Mouse (Mus musculus): Measurements from ENCODE around the gene Cldn10.
"Not testable (repeated sequence)": the region's sequence is repeated elsewhere in the genome, so short reads cannot be mapped to it uniquely, and the experiment has no call there.

Gene Cldn10

DNA sequence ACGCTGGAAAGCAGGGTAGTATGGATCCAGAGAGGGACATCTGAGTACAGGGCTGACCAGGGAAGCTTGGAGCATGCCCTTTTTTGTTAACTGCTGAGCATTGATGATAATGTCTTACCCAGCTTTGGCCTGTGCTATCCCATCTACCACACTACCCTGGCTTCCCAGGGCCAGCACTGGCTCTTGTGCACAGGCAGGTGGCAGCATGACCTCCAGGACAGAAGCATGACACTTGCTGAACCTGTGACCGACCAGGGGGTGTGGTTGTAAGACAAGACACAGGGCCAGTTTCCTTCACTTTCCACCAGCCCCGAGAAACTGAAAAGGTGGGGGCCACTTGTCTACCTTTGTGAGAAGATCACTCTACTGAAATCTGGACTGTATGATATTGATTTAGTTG lies 5.5 kb upstream of the Cldn10 start:
- DNase-seq (ENCODE audit: low read depth, low spot score) = peak; percentile 64

DNA sequence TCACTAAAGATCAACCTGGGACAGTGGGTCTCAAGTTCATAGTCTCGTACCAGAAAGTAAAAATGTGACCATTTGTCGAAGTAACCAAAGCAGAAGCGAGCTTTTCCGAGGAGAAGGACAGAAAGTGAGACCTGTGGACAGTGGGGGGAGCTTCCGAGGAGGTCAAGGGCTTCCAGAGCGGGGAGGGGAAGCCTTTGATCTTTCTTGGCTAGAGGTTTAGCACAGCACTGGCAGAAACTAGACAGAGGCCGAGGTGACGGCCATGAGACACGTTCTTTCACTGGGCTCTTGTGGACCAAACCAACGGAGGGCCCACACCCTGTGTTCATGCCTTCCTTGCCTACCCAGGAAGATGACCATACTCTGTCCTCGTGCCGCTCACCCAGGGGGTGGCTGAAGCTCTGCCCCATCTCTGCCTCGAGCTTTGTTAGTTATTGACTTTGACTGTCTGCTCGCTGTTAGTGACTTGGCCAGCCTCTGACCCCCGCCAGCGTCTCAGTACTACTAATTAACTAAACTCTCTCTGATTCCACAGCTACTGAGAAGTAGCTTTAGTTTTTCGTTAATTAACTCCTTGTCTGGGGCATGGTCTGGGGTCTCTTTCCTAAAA lies 4.3 kb upstream of the Cldn10 start:
- DNase-seq (ENCODE audit: low read depth, low spot score) = no peak

DNA sequence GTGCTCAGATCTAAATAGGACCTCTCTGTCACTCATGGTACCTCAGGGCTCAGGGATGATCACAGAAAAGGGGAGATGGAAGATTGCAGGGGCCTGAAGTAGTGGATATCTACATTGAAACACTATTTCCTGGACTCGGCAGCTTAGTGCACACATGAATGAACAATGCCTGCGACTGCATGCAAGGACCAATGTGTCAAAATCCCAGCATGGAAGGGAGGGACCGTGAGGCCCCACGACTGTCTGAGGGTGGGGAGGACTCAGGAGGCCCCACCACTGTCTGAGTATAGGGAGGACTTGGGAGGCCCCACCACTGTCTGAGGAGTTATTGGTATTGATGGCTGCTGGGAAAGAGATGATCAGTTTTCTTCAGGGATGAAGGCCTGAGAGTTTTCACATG lies 2.5 kb downstream of the Cldn10 start:
- DNase-seq (ENCODE audit: low read depth, low spot score) = no peak

DNA sequence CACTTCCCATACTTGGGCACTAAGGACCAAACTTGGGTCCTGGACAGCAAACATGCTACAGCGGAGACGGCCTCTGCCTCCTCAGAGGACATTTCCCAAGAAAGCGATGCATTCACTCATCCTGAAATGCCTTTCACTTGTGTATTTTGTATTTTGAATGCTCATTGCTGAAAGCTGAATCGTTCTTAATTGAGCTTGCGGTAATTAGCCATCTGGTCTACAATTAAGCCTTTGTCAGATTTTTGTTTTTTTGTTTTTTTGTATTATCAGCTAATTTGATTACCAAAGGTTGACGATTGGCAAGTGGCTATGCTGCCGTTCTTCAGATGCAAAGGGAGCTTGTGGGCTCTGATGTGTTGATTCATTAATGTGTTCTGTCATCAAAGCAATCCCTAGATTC lies 5.2 kb downstream of the Cldn10 start:
- DNase-seq (ENCODE audit: low read depth, low spot score) = no peak

DNA sequence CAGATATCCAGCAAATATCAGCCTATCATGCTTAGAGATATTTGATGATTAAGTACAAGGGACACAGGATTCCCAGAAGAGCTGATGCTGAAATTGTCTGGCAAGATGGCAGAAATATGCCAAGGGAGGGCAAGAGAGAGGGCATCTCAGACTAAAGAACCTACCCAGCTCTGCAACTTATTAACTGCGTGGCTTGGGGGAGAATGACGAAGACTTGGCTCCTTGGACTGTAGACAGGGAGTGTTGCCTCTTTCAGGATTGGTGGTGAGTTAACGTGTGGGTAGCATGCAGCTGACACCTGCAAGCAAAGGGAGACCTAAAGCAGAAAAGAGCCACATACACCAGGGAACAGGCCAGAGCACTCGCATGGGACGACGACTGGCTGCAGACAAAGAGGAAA lies 5.7 kb downstream of the Cldn10 start:
- DNase-seq (ENCODE audit: low read depth, low spot score) = no peak

DNA sequence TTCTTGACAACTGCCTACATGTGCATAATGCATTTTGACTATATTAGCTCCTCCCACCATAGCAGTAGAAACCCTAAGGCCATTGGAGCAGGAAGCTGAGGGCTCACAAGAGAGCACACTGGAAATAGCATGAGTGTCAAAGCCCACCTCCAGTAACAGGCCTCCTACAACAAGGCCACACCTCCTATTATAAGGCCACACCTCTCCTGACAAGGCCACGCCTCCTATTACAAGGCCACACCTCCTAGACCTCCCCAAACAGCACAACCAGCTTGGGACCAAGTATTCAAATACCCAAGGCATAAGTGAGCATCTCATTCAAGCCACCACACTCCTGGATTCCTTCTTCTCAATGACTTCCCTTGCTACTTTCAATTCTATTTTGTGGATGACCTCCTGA lies 6.5 kb downstream of the Cldn10 start:
- DNase-seq (ENCODE audit: low read depth, low spot score) = peak; percentile 62

DNA sequence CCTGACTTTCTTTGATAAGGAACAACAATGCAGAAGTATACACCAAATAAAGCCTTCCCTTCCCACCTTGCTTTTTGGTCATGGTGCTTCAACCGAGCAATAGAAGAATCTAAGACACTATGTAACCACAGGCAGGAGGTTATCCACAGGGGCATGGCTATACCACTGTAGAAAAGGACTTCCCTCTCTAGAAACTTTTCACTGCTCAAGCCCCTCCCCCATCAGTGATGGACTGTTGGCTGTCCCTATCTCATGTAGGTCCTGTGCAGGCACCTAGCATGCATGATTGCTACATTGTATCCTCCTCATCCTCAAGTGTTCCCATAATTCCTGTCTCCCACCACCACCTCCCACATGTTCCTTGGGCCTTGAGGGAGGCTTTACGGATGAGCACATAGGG lies 7.2 kb downstream of the Cldn10 start:
- no peak for DNase-seq (ENCODE audit: low read depth, low spot score)

DNA sequence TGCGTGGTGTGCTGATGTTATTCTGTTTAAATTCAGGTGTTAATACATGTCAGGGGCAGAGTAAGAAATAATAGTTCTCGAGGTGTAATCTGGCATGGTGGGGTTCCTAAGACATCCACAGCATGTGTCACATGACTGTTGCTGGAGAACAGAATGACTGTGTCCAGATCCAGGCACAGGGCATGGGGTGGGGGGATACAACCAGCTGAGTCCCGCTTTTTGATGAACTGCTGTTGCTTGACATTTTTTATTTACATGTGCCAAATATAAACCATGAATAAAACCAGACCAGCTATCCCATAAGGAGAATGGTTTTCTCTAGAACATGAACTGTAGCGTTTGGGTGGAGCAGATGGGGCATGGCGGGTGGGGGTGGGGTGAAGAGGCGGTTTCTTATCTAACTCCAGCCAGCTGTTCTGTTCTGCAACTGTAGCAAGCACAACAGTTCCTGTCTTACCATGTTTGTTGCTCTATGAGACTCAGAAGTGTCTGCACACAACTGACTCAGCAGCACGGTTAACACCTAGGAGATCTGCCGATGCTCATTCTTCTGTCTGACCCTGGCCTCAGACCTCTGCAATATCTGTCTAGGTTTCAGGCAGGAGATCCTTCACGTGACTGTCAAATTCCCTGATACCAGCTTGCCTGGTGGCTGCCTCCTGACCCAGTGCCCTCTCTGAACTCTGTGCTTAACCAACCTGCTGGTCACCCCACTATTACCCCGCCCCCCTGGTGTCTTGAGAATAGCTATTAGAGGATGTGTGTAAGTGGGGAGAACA lies 8.4 kb downstream of the Cldn10 start:
- no peak for DNase-seq (ENCODE audit: low read depth, low spot score)

DNA sequence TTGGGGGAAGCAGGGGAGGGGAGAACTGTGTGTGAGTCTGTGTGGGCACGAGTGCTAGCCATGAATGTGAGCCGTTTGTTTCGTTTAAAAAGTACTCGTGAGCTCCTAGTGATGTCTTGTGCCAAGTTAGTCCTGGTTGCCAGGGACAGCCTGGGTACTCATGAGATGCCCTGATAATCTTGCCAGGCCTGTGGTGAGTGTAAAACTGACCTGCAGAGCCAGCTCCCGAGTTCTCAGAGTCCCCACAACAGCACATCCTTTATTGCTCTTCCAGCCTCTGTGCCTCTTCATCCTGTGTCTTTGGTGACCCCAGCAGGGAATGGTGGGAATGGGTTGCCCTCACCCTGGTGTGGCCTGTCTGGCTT lies 9.0 kb downstream of the Cldn10 start:
- DNase-seq (ENCODE audit: low read depth, low spot score) = no peak

DNA sequence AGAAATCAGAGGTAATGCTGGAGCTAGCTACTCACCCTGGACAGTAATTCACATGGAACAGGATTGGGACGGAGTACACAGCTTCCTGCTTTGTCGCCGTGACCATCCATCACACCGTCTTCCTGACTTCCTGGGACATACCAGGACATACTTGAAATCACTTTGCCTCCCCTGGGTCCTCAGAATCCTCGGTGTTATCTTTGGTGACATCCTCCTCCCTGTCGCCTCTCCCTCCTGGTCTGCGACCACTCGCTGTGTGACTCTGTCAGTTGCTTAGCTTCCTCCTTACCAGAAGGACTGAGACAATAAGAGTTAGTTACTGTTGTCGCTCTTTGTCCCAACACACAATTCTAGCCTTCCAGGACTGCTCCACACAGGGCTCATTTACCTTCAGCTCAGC lies 9.6 kb downstream of the Cldn10 start:
- no peak for DNase-seq (ENCODE audit: low read depth, low spot score)

DNA sequence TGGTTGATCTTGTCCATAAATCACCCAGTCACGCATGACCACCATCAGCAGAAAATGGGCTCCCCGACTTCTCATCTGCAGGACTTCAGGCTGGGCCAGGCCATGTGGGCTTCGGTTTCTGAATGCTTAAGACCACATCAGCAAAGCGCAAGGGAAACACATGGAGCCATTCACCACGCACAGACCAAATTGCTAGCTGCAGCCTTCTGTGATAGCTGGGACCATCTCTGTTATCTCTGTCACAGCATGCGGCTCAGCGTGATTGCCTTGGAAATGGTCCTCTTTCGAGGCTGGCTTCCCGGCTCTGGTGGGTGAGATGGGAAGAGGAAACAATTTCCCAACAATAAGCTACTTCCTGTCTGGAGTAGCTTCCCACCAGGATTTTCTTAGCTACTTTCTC lies 12.2 kb downstream of the Cldn10 start:
- no peak for DNase-seq (ENCODE audit: low read depth, low spot score)

DNA sequence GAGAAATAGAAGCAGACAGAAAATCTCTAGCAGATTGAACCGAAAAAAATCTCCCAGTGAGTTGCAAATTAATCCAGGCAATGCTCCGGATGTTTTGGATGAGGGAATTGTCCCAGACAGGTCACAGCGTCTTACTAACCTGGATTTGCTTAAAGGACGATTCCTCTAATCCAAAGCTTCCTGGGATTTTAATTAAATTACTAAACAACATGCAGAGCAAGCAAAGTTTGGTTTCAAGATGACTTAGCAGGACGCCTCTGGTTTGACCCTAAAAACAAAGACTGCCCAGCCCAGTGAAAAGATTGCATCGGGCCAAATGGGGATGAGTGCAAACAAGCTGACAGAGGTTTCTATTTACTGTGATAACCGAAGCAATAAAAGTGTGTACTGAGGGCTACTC lies 16.2 kb downstream of the Cldn10 start:
- no peak for DNase-seq (ENCODE audit: low read depth, low spot score)

DNA sequence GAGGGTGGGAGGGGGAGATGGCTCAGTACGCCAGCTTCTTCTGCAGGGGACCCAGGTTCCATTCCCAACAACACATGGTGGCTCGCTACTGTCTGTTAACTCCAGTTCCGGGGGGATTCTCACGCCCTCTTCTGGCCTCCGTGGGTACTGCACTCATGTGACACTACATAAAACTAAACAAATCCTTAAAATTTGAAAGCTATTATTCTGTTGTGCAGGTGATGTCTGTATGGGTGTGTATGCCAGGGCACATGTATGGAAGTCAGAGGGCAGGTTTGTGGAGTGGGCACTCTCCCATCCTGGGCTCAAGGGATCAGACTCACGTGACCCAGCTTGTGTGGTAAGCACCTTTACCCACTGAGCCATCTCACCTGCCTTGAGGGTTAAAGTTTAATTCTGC lies 16.6 kb downstream of the Cldn10 start:
- peak; percentile 83 for DNase-seq (ENCODE audit: low read depth, low spot score)

DNA sequence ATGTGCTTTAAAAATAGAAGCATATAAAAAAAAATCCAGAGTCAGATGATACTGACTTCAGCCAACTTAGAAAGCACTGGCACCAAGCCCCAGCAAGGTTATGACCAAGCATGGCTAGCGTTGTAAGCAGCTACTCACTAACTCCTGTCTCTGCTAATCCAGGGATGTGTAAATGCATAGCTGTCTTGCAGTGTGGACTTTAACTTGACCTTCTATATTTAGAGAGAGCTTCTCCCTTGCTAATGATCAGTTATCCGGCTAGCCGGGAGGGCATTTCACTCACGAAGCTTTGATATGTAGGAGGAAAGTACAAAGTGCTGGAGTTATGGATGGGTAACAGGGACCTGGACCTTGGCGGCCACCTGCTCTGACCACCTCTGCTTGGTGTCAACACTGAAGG lies 19.9 kb downstream of the Cldn10 start:
- no peak for DNase-seq (ENCODE audit: low read depth, low spot score)

DNA sequence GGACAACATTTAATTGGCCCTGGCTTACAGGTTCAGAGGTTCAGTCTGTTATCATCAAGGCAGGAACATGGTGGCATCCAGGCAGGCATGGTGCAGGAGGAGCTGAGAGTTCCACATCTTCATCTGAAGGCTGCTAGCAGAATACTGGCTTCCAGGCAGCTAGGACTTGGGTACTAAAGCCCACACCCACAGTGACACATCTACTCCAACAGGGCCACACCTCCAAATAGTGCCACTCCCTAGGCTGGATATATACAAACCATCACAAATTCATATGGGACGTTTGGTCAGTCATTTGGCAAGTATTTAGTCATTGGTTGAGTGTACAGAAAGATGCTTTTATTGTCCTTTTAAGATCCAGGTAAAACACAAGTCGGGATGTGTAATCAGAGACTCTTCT lies 20.5 kb downstream of the Cldn10 start:
- DNase-seq (ENCODE audit: low read depth, low spot score) = not testable (repeated sequence)

DNA sequence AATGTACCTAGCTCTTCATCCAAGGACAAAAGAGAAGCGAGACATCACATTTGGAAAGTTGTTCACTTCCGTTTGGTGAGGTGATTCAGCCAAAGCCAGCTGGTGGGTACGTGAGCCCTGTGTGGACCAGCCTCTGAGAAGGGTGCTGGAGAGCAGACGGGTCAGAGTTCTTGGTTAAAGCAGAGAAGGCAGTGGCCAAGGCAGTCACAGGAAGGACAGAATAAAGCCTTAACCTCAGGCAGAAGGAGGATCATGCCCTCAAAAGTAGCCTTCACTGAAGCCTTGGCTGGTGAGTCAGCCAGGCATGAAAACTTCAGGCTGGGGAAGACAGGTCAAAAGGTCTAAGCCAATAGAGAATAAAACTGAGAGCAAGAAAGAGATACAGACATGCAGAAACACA lies 22.0 kb downstream of the Cldn10 start:
- no peak for DNase-seq (ENCODE audit: low read depth, low spot score)

DNA sequence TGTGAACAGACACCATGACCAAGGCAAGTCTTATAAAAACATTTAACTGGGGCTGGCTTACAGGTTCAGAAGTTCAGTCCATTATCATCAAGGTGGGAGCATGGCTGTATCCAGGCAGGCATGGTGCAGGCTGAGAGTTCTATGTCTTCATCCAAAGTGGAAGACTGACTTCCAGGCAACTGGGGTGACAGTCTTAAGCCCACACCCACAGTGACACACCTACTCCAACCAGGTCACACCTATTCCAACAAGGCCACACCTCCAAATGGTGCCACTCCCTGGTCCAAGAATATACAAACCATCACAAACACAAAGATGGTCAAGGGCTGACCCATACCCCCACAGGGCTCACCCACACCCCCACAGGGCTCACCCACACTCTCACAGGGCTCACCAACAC lies 23.5 kb downstream of the Cldn10 start:
- not testable (repeated sequence) for DNase-seq (ENCODE audit: low read depth, low spot score)

DNA sequence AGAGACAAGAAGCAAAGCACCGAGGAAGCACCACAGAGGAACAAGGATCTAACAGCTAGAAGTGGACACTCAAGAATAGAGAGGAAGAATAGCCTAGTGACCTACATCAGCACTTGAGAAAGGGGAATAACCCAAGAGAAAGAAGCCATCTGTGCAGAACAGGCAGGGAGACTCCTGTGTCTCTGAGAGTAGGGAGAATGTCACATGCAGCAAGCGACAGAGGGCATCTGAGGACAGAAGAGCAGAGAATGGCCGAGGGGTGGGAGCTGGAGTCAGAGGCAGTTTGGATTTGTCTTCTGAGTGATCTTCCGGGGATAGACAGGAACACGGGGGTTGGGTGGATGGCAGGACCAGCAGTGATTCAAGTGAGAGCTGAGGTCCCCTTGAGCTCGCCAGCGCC lies 25.4 kb downstream of the Cldn10 start:
- DNase-seq (ENCODE audit: low read depth, low spot score) = no peak

DNA sequence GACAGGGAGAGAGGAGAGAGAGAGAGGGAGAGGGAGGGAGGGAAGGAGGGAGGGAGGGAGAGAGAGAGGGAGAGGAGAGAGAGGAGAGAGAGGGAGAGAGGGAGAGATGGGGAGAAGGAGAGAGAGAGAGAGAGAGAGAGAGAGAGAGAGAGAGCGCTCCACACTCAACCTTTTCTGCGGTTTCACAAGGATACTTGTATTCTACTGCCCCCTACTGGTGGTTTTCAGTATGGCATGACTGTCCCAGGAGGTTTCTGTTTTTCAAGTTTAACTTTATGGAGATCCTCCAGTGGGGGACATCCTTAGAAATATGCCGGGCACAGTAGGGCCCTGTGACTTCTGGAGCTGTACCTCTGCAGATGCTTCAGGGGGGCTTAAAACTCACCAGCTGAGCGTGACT lies 28.8 kb downstream of the Cldn10 start:
- DNase-seq (ENCODE audit: low read depth, low spot score) = peak; percentile 75

DNA sequence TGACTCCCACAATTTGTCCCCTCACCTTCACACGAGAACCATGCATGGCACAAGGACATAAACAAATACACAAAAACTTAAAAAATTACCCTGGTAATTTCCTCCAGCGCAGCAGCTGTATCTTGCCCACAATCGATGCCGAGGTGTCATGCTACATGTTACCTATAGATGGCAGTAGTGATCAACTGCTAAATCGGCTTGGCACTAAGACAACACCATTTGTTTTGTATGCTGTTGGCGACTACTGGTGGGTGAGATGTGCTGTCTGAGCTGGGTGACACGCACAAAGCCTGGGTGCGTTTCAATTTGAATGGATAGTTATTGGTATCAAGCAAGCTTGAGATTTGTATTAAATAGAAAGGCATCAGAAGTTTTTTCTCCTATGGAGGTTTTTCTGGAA lies 32.4 kb downstream of the Cldn10 start:
- peak; percentile 80 for DNase-seq (ENCODE audit: low read depth, low spot score)

DNA sequence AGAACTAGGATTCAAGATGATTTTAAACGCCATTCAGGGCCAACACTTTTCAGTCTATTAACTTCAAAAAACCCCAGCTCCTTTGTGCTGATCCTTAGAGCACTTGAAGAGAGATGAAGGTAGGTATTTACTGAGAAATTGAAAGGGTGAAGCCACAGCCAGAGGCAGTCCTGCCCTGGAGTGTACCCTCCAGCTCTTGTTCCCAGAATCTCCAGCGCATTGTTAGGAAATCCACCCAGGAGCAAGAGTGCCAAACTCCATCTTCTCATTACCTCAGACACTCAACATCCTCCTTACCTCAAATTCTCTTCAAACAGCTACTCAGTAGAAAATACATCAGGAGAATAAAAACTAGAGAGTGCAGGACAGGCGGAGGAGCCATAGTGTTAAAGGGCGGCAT lies 35.1 kb downstream of the Cldn10 start:
- no peak for DNase-seq (ENCODE audit: low read depth, low spot score)

DNA sequence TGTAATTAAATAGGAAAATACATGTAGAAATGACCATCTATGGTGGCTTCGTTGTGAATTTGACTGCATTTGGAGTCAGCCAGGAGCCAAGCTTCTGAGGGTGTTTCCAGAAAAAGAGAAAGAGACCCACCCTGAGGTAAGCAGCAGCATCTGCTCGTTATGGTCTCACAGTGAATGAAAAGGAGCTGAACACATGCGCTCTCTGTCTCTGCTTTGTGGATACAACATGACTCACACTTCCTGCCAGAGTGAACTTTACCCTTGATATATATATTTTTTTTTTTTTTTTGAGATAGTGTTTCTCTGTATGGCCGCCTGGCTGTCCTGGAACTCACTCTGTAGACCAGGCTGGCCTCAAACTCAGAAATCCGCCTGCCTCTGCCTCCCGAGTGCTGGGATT lies 35.6 kb downstream of the Cldn10 start:
- no peak for DNase-seq (ENCODE audit: low read depth, low spot score)

DNA sequence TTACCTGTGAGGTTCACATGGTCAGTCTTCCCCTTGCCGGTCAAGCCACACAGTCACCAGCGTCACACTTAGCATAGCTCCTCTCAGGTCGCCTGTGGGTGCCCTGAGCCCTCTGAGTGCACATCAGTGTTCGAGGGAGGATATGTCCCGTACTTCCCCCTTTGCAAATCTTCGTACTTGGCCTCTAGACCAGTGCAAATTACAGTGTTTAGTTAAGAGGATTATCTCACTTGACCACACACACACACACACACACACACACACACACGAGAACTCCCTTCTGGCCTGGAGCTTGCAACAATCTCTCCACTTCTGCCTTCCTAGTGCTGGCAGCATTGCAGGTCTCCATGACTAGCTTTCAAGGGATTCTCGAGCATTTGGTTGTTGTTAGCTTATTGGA lies 38.6 kb downstream of the Cldn10 start:
- no peak for DNase-seq (ENCODE audit: low read depth, low spot score)

Data from ZHBTc4 (cell line).